Mouse (Mus musculus) mesoderm, embryonic 11.5 days (tissue): ENCODE measurements around the gene Proser1.
A peak's percentile ranks its signal among the peaks of the same experiment; 100 is the strongest.

ENCODE experiments used
- DNase-seq: peaks from one replicate; pipeline ENCODE4 v3.0.0-alpha.2; 2012; ENCODE audit warnings: low read depth, low spot score

Proser1 gene

GRCm38 (mm10) chr3:53463046-53463764 is at the start of gene Proser1, which contains the start of gene Nhlrc3:
Gene Proser1, plus strand, starts transcription at chr3:53463666.
Gene Nhlrc3, minus strand, starts transcription at chr3:53463332.
- peak; percentile 93 for DNase-seq

DNA sequence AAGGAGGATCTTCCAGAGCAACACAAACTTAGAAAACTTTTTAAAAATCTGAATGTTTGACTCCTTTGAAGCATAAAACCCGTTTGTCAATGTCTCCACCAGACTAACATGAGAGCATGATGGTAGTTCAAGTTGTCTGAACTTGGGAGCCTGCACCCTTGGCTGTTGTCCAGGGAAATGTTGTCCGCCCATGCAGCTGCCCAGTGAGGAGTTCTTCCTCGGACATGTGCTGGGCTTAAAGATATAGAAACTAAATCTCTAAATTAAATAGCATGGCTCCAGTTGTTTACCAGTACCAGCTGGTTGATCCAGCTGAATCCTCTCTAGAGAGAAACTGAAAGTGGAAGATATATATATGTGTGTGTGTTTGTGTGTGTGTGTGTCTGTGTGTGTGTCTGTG is 49.5 kb upstream of the Proser1 start:
- no peak for DNase-seq

DNA sequence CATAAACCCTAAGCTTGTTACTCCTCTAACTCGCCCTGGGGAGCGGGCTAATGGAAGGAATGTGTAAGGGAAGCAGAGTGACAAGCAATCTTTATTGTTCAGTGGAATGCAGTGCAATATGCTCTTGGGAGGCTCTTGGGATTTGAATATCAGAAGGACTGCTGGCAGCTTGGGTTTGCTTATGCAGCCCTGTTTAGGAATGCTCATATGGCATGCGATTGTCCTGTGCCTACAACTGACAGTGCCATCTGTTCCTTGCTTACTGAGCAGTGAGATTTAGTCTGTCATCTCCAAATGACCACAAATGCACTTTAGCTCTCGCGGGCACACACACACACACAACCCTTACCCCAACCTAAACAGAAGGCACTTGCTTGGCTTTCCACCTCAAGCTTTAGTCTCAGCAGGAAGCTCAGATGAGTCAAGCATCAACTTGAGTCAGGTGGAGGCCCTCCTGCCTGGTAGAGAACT is 47.4 kb upstream of the Proser1 start:
- DNase-seq = peak; percentile 61

- no peak for DNase-seq
Observed at GRCm38 (mm10) chr3:53417701-53418100, 45.8 kb upstream of the Proser1 start.

- DNase-seq = no peak
Observed at GRCm38 (mm10) chr3:53421656-53422055, 41.8 kb upstream of the Proser1 start.

GRCm38 (mm10) chr3:53422691-53423090 is 40.8 kb upstream of the Proser1 start:
- no peak for DNase-seq

GRCm38 (mm10) chr3:53423576-53423975 is 39.9 kb upstream of the Proser1 start:
- DNase-seq = no peak

DNA sequence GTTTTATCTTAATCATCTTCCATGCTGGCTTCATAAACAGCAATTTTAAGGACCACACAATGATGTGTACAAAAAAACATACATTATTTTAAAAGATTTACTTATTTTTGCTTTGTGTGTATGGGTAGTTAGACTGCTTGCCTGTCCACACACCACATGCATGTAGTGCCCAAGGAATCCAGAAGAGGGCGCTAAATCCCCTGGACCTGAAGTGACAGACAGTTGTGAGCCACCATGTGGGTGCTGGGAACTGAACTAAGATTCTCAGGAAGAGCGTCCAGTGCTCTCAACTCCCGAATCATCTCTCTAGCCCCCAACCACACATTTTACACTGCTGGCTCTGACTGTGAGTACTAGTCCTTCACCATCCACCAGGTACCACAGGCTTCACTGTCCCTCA is 28.9 kb upstream of the Proser1 start:
- no peak for DNase-seq

GRCm38 (mm10) chr3:53436550-53436949 is 26.9 kb upstream of the Proser1 start:
- no peak for DNase-seq

DNA sequence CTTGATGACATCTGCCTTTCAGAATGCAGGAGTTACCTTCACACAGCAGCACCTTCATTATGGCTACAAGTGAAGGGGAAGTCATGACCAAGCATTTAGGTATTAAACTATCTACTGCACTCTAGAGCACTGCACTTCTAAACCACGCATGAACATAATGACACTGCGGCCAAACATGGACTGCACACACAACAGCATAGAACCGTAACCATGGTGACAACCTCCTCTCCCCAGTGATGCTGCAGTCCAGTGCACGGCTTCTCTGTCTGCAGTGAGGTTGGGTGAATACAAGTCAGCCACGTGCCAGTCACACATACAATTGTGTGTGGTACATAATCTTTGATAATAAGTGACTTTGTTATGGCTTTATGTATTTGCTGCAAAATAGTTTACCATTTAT is 17.9 kb upstream of the Proser1 start:
- peak; percentile 9 for DNase-seq

GRCm38 (mm10) chr3:53446801-53447200 is 16.7 kb upstream of the Proser1 start:
- no peak for DNase-seq

DNA sequence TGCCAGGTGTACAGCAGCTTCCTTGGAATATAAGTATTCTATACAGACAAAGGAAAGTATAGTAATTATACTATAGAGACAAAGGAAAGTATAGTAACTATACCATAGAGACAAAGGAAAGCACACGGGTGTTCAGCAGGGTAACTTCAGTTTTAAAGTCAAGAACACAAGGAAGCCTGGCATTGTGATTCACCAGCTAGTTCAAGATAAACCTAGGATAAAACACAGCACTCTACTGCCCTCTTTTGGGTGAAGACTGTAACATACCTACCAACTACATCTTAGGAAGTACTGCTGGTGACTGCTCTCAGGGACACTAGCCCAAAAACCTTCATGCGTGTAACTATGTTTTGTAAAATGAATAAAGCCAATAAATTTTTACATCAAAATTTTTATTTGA is 15.3 kb upstream of the Proser1 start:
- DNase-seq = peak; percentile 88

DNA sequence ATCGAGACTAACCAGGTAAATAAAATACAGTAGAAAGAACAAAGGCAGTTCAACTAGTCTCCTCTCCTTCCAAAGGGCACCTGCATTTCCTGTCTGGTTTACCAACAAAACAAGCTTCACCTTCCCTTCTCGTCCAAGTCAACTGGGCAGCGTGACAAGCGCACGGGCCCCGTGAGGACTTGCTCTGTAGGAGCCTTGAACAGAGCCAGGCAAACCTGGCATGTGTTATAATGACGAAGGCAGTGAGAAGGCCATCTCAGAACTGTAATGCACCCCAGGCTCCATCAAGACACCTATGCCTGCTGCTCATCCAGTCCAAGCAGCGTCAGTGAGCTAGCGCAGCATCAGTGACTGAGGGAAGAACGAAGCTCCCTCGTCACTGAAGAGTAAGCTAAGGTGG is 12.8 kb upstream of the Proser1 start:
- no peak for DNase-seq

DNA sequence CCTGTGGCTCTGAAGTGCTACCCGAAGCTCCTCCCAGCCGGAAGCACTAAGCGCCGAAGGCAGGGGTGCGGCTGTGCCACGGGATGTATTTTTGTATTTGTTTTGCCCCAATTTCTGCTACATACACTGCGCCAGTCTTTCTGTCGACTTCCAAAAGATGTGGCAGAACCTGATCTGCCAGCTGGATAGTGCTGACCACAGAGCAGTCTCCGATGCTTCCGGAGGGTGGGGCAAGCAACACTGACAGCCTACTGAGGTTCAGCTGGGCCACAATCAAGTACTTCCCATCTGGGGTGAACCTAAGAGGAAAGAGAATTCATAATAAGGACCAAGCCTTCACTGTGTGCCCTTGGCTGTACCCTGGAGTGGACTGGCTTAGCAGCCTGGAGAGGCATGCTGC is 11.1 kb upstream of the Proser1 start:
- DNase-seq = no peak

- DNase-seq = no peak
Observed at GRCm38 (mm10) chr3:53453346-53453745, 10.1 kb upstream of the Proser1 start.

DNA sequence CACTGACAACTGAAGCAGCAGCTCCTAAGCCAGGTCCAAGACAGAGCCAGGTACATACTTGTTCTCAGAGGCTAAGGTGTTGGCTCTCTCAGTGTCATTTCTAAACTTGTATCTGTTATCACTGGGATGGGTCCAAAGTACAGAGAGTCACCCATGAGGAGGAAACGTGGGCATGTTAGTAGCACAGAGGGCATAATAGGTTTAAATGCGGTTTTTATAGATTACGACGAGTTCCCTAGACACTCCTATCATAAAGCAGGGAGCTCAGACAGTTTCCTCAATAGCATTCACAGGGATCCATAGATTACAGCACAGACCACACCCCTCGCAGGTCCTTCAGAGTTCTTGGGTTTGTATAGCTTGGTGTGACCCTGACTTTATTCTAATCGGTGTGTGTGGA is 9.5 kb upstream of the Proser1 start:
- DNase-seq = no peak

DNA sequence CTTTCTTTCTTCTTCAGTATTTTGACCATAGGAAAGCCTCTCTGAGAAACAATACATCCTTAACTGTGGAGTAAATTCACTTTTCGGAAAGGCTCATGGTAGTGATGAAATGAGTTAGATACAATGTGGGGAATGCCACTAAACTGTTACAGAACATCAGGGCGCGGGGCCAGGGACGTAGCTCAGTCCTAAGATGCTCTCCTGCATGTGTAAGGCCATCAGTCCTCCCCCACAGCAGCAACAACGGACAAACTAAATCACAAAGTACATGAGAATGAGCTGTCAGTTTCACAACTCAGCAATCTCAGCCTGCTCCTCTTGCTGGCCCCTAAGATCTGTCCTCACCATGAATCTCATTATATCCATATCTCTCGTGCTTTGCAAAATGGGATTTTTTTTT is 8.9 kb upstream of the Proser1 start:
- no peak for DNase-seq

DNA sequence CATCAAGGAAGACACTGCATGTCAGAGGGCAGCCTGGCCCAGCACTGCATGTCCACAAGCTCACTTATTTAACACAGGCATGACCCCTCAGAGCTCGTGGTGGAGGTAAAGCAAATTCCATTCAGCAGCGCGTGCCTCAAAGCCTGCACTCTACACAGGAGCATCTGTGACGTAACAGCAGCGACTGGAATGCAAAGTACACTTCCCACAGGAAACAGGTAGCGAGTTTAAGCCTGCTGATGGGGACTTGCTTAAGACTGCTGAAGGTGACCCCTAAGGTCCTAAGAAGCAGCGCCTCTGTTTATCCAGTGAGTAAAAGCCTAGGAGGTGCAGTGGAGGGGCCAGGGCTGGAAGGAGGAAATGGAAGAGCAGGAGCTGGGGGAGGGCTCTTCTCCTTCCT is 8.5 kb upstream of the Proser1 start:
- DNase-seq = no peak

GRCm38 (mm10) chr3:53457750-53458149 is 5.7 kb upstream of the Proser1 start:
- DNase-seq = no peak

- no peak for DNase-seq
Observed at GRCm38 (mm10) chr3:53460106-53460505, 3.4 kb upstream of the Proser1 start.

DNA sequence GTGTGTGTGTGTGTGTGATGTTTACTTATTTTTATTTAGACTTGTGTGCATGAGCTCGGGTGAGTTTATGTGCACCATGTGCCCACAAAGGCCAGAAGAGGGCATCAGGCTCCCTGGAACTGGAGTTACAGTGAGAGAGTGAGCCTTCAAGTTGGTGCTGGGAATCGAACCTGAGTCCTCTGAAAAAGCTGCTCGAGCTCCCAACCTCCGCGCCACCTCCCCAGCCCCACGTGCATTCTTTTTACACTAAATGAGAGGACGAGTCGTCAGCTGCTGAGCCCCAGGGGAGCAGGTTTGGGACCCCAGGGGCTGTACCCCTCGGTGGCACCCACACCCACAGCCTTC is 793 bp upstream of the Proser1 start:
- no peak for DNase-seq

DNA sequence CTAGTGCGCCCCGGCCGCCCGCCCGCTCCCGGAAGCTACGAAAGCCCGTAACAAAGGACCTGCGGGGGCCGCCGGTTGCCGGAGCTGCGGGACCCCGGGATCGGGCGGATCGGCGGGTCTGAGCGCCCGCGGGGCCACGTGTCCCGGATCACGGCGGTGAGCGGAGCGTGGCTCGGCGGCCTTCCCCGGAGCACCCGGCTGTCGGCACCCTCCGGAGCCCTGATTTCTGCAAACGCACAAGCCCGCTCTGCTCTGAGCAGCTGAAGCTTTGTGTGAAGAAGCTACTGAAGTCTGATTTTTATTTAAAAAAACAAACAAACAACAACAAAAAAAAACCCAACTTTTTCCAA is 274 bp downstream of the Proser1 start:
- DNase-seq = no peak

DNA sequence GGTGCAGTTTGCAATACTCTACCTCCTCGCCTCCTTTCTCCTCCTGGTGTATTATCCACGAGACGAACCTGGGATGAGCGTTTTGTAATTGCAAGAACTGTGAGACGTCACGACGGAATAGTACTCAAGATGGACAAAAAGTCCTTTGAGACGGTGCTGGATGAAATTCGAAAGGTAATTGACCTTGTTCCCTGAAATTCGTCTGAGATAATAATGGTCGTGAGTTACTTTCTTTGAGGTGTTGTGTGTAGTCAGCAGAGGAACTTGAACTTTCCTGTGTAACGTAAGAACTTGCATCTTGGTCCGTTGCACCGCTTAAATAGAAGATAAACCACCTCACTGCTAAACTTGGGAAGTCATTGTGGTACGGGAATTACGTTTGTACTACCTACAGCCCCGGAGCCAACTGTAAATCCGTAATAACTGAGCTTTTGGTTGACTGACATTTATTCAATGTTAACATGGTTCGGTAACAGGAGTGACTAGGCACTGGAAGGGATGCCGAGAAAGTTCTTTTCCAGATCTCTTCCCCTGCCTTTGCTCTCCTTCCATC is 756 bp downstream of the Proser1 start:
- peak; percentile 34 for DNase-seq

- DNase-seq = no peak
Observed at GRCm38 (mm10) chr3:53465330-53465729, 1.9 kb downstream of the Proser1 start.
